Mouse (Mus musculus): ENCODE results near the gene Wnt1.

Gene Wnt1

GRCm38 (mm10) chr15:98837006-98837742 lies 47.5 kb downstream of the Wnt1 start:
- WGBS, result 92% methylated on average over 21 of the region's 21 CpGs

DNA sequence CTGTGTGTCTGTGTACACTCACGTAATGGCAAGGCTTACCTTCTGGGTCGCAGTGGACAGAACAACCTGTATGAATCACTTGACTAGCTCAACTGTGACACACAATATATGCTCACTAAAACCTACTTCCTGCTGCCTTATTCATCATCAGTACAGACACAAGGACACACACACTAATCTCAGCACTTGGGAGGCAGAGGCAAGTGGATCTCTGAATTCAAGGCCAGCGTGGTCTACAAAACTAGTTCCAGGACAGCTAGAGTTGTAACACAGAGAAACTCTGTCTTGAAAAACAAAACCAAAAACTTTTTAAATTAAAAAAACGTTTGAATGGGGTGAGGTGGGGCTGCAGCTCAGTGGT lies 48.1 kb downstream of the Wnt1 start:
- 75% methylated on average over 4 of the region's 4 CpGs for WGBS

- 91% methylated on average over 14 of the region's 14 CpGs for WGBS
Measured at GRCm38 (mm10) chr15:98839161-98839560, 49.5 kb downstream of the Wnt1 start.

DNA sequence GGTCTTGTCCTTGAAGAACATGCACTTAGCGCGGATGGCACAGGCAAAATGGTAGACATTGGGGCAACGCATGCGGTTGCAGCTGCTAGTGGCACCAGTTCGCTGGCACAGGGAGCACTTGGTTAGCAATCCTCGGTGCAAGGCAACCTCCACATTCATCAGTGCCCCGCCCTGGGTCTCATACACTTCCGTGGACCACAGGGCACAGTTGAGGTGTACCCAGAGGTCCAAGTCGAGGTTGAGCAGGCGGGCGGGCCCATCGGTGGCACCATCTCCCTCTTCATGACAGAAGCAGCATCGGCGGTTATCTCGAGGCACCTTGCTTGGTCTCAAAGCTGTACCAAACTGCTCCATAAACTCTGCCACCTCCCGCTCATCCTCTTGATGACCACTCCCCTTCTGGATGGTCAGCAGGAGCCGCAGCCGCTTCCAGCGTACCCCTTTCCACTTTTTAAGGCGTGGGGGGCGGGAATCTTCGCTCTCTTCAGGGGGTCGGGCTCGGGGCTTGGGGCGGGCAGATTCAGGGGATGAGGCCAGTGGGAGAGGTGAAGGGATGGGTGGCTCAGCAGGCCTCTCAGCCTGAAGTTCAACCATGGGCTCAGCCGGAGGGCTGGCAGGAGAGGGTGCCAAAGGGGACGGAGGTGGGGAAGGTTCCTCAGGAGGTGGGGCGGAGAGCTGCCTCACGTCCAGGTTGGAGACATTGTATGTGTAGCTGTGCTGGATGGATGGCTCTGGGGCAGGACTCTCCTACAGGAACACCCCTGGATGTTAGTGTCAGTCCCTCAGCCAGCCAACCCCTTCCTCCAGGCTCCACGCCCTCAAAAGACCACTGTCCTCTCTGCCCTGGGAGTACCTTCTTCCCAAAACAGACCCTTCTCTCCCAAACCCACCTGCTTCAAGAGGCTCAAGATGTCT lies 50.3 kb downstream of the Wnt1 start:
- WGBS, result 95% methylated on average over 30 of the region's 30 CpGs
